Mouse (Mus musculus) cerebellum, postnatal 4 days (tissue): Measurements from ENCODE around the gene Abca14.
"Not testable (repeated sequence)": the region's sequence is repeated elsewhere in the genome, so short reads cannot be mapped to it uniquely, and the experiment has no call there.

ENCODE experiments used
- DNase-seq, 2 experiments: peaks; one replicate each; pipeline ENCODE4 v3.0.0; 2022; ENCODE audit warnings: low spot score in 2 of 2, mixed read lengths in 1 of 2

The Abca14 gene

DNA sequence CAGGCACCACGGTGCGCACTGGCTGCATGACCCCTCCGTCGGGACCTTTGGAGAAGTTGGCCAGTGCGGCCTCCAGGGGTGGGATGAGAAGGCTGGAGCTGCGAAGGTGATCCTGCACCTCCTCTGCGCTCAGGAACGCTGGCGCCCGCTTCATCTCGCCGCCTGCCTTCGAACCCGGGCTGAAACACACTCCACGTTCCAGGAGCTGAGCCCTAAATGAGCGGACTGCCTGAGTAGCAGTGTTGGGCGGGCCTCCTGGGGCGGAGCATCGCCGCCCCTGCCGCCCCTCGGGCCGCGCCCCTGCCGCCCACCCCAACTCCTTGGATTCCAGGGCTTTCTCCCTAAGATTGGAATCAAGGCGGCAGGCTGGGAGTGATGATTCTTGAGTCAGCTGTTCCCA is 2.0 kb upstream of the Abca14 start, which contains the start of gene Crym:
Gene Crym (minus strand): TSS at position 341 of the 400 bp plus-strand sequence.
- no peak for DNase-seq

DNA sequence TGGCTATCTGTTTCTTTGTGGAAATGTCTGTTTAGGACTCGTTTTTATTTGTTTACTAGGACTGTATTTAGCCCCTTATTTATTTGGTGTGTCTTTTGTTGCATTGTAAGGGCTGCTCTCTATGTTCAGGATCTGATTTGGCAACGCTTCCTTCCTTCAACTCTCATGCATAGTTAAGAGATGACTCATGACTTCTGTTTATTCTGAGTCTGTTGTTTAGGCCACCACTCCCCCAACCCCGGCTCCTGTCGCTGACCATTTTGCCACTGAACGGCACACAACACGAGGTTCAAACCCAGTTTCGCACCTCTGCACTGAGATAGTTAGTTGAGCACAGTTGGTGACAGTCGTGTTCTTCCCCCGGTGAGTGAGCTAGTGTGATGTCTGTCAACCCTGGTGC is 2.2 kb downstream of the Abca14 start:
- no peak for DNase-seq

DNA sequence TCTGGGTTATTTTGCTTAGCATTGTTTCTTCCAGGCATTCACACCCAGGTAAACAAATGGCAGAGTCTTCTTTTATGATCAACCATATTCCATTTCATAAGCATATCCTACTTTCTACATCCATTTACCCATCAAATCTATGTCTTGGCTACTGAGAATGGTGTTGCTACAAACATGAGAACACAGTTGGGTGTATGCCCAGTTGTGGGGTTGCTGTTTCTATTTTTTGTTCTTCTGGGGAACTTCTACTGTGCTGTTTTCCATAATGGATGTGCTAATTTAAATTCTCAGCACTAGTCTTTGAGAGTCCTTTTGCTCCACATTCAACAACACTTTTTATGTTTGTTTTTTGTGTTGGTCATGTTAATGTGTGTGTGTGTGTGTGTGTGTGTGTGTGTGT is 24.8 kb downstream of the Abca14 start:
- no peak for DNase-seq

DNA sequence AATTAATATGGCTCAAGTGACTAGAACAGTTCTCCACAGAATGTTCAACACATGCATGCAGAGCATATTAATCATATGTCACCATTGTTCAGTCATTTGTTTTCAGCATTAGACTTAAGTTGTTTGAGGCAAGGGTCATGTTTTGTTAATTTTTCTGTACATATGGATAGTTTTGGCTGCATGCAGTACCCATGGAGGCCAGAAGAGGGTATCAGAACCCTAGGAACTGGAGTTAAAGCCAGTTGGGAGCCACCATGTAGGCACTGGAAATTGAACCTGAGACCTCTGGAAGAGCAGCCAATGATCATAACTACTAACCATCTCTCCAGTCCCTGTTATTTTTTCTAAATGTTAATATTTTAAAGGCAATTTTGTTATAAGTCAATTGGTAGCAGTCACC is 37.3 kb downstream of the Abca14 start:
- DNase-seq = no peak

DNA sequence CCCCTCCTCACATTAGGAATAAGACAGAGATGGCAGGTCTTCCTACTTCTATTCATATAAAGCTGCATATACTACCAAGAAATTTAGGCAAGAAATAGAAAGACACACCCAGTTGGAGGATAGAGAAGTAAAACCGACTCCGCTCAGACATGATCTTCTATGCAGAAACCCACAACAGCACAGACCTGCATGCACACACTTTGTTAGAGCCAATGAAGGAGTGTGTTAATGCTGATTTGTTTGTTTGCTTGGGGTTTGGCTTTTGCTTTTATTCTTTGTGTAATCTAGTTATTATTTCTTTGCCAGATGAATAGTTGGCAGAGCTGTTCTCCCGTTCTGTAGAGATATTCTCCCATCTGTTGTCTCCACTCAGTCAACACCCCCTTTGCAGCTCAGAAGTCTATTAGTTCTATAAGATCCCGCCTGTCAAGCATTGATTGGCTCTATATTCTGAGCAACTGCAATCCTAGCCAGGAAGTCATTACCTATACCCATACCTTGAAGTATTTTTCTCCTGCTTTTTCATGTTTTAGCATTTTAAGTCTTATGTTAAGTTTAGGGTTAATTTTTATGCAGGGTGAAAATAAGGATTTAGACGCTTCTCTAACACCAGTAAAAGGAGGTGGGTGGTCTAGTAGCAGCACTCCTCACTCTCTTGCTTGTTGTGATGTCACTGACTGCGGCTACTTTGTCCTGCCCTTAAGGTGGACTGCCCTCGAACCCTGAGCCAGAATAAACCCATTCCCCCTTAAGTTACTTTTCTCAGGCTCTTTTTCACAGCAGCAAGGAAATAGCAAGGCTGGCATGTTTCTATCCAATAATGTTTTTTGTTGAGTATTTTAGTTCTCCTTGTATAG is 67.6 kb downstream of the Abca14 start:
- no peak for DNase-seq

DNA sequence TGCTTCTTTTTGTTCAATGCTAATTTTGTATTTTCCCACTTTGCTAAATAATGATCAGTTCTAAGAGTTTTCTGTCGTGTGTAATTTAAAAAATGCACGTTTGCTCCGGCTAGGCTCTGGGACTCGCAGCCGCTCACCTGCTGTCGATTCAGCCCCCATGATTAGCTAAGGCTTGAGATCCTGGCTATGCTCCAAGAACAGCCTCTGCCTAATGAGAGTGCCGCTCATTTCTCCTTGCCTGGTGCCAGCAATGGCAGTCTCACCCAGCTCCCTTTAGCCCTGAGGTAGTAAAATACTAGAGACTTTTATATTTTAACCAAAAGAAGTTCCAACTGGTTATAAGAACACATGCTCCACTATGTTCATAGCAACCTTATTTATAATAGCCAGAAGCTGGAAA is 68.3 kb downstream of the Abca14 start:
- peak in 1 of 2 experiments; percentile 44 for DNase-seq

DNA sequence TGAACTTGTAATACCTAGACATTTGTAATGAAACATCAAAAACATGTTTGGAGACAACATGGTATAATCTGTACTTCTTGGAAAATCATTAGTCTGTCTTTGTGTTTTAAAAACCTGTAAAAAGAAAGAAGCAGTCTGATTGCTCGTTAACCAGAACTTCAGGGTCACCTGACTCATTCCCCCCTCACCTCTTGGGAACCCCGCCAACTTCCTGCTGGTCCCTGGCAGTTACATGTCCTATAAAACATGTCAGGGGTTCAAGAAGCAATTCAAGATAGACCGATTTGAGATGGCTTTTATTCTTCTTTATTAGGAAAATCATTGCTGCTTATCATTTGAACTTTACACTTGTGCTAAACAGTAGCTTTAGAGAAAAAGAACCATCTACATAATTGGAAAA is 81.5 kb downstream of the Abca14 start:
- no peak for DNase-seq

DNA sequence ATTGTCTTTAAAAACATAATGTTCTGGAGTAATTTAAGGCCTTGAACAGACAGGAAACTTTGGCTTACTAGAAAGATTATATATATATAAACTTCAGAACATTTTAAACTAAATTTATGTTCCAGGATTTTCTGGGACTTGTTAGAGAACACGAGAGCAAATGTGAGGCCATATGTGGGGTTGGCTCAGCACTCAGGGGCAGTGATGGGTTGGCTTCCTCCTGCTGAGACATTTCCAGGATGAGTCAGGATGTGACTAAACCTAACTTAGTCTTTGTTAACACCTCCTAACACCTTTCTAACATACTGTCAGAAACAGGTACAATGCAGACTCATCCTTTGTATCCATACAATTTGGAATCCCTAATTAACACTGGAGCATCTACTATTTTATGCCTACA is 112.3 kb downstream of the Abca14 start:
- no peak for DNase-seq

DNA sequence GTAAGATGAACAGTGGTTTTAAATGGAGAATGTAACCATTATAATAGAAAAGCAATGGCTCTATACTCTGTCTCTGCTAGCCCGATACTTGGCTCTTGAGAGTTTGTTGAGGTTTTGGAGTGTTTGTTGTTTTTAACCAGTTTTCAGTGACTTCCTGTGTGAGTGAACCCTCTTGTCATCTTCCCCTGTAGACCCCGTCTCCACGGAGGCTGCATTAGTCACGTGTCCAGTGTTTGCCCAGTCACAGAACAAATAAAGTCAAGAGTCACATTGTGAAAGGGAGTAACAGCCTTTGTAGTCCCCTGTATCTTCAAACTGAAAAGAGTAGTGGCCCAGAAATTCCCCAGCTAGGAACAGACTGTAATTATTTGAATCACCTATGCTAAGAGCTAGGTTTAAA is 119.2 kb downstream of the Abca14 start:
- no peak for DNase-seq

DNA sequence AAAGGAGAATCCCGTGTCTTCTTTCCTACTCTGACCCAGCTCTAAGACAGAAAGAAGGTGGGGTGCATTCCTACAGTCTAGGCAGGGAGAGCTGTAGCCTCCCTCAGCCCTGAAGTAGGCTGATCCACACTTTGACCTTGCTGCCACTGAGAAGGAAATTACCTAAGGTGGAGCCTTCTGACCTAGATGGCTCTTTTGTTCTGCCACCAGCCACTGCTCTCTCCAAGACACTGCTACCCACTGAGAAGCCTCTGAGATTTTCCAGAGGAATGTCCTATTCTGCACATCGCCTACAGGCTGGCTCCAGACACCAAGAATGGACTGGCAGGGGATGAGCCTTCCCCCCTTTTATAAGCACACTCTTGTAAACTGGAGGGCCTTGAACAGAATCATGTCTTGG is 122.2 kb downstream of the Abca14 start:
- DNase-seq = not testable (repeated sequence)

DNA sequence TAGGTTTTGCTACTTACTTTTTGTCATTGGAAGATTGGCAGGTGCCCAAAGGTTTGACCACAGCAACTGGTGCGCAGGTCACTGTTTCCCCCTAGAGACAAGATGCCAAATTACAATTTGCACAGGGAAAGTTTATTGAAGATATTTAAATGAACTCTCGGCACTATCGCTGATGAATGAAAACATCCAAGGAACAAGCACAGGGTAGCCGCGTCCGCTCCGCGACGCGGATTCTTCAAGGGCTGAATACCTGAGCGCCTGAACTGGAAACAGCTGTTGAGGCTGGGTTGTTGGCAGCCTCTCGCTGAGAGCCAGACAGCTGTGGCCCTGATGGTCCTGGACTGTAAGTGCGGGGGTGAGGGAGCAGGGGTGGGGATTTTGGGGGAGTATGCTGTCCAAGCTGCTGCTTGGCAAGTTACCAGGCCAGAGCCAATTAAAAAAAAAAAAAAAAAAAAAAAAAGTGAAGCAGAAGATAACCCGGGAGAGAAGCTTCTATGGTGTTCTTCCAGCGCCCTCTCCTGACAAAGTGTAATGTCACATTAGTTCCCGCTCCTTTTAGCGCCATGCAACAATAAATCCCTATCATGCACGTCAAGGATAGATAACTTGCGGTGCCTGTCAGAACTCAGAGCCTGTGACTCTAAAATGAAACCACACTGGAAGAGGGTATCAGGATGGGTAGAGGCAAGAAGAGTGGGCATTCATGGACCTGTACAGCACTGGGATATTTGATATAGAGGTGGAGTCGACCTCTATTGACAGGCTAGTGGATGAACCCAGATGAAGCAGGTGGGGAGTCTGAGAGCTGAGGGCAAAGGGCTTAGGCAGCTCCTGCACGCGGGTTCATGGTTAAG is 123.7 kb downstream of the Abca14 start:
- DNase-seq = peak in 1 of 2 experiments; percentile 32

DNA sequence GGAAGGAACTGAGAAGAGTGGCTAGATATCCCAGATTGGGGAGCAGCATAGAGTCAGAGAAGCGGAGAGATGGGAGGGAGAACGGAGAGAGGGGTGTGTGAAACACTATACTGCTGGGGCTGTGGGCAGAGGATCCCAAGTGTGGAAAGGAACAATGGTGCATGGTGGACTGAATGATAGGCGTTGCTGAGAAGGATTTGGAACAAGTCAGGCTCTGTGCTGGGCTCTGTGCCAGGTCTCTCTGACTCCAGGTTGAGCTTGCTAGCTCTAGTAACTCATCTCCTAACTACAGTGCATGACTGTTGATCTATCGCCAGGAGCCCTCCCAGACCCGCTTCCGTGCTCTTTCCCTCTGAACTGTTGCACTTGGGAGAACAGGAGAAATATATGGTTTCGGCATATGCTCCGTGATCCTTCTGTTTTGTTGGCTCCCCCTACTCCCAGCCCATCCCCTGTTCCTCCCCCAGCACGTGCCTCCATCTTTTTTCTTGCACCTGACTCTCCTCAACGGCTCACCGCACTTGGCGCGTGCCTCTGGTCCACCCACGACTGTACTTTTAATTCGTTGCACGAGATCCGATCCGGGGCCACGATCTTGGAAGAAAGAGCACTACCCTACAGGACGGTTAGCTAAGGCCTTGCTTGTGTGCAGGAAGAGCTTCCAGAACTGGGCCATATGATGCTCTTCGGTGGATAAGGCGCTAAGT is 124.5 kb downstream of the Abca14 start, which contains the start of gene Abca15:
Gene Abca15 (plus strand): TSS at position 584 of the 707 bp plus-strand sequence.
- peak in 1 of 2 experiments; percentile 19 for DNase-seq

DNA sequence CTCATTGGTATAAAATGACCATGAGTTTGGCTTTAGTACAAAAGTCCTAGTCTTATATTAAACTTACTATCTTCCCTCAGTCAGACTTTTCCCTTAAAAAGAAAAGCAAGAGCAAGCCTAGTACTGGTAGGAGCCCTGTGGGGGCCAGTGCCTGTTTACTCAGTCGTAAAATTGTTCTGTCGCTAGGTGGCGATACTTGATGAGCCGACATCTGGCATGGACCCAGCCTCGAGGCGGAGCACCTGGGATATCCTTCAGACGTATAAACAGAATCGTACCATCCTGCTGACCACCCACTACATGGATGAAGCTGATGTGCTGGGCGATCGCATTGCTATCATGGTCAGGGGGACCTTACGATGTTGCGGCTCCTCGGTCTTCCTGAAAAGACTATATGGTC is 157.4 kb downstream of the Abca14 start:
- peak in 1 of 2 experiments; percentile 6 for DNase-seq
